Mouse (Mus musculus): ENCODE data around the gene Acox3. TPM values are rescaled to one million over a fixed set of nuclear protein-coding genes. Genes with fewer than 3 reads are reported as not detected.

Acox3 gene
- polyA plus RNA-seq, 1 experiment from 2014 or later = 12.7 TPM

GRCm38 (mm10) chr5:35601526-35601925 is 18.7 kb downstream of the Acox3 start:
- H3K9me3 ChIP-seq (replicated peaks) = no peaks in the 10 kb centered on the region
- H3K4me3 ChIP-seq (replicated peaks) = no peak overlapping the region
- H3K9ac ChIP-seq (replicated peaks) = no peak overlapping the region
- ATAC-seq (ENCODE audit: low FRiP score) = no peak
- H3K4me2 ChIP-seq = no peak overlapping the region
- WGBS = 89% methylated on average over 8 of the region's 8 CpGs
- no peaks in the 10 kb centered on the region for H3K4me1 ChIP-seq
- H3K27ac ChIP-seq (replicated peaks) = no peak overlapping the region
- no peaks in the 10 kb centered on the region for H3K27me3 ChIP-seq (replicated peaks)
- peaks cover 74% of the 10 kb centered on the region for H3K36me3 ChIP-seq

DNA sequence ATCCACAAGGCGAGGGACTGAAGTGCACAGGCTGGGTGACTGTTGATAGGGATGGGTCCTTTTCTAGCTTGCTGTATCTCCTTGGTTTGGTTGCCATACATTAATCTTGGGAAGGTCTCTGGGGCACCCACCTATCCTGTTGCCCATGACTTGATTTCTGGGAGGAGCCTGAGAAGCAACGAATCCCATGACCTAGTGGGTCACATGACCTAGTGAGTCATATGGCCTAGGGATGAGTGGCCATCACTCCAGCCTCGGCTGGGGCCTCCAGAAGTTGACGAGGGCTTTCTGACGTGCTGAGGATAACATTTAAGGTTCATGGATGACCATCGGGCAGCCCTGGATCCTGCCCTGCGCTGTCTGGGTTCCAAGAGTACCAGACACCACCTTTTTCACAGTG is 22.5 kb downstream of the Acox3 start:
- no peak for ATAC-seq (ENCODE audit: low FRiP score)
- no peak overlapping the region for H3K27ac ChIP-seq (replicated peaks)
- H3K4me2 ChIP-seq = no peak overlapping the region
- peaks cover 23% of the 10 kb centered on the region for H3K4me1 ChIP-seq
- H3K9ac ChIP-seq (replicated peaks) = no peak overlapping the region
- H3K4me3 ChIP-seq (replicated peaks) = no peak overlapping the region
- H3K36me3 ChIP-seq = peaks cover 50% of the 10 kb centered on the region
- H3K27me3 ChIP-seq (replicated peaks) = no peaks in the 10 kb centered on the region
- no peaks in the 10 kb centered on the region for H3K9me3 ChIP-seq (replicated peaks)
- WGBS = 86% methylated on average over 7 of the region's 7 CpGs

GRCm38 (mm10) chr5:35606800-35607199 is 24.0 kb downstream of the Acox3 start:
- H3K9ac ChIP-seq (replicated peaks) = no peak overlapping the region
- peaks cover 23% of the 10 kb centered on the region for H3K4me1 ChIP-seq
- ATAC-seq (ENCODE audit: low FRiP score) = no peak
- WGBS = 91% methylated on average over 7 of the region's 7 CpGs
- H3K36me3 ChIP-seq = peaks cover 38% of the 10 kb centered on the region
- no peak overlapping the region for H3K27ac ChIP-seq (replicated peaks)
- H3K9me3 ChIP-seq (replicated peaks) = no peaks in the 10 kb centered on the region
- no peaks in the 10 kb centered on the region for H3K27me3 ChIP-seq (replicated peaks)
- H3K4me2 ChIP-seq = no peak overlapping the region
- no peak overlapping the region for H3K4me3 ChIP-seq (replicated peaks)

GRCm38 (mm10) chr5:35607784-35608183 is 24.9 kb downstream of the Acox3 start:
- peaks cover 23% of the 10 kb centered on the region for H3K4me1 ChIP-seq
- H3K9ac ChIP-seq (replicated peaks) = no peak overlapping the region
- H3K27ac ChIP-seq (replicated peaks) = no peak overlapping the region
- H3K9me3 ChIP-seq (replicated peaks) = no peaks in the 10 kb centered on the region
- H3K4me2 ChIP-seq = no peak overlapping the region
- peaks cover 33% of the 10 kb centered on the region for H3K36me3 ChIP-seq
- no peak overlapping the region for H3K4me3 ChIP-seq (replicated peaks)
- H3K27me3 ChIP-seq (replicated peaks) = no peaks in the 10 kb centered on the region
- ATAC-seq (ENCODE audit: low FRiP score) = no peak
- 83% methylated on average over 7 of the region's 7 CpGs for WGBS

- Histone ChIP-seq H3K9me3 (replicated peaks) (no peaks in the 10 kb centered on the region), H3K27ac (replicated peaks) (0 out of 2 replicates have a peak overlapping the region, but pooled peaks have one; percentile 23), H3K4me1 (peaks cover 23% of the 10 kb centered on the region), H3K4me3 (replicated peaks) (no peak overlapping the region), H3K36me3 (peaks cover 31% of the 10 kb centered on the region; the same call in 1 of the 2 replicates), H3K9ac (replicated peaks) (no peak overlapping the region; the same call in 1 of the 2 replicates), H3K27me3 (replicated peaks) (no peaks in the 10 kb centered on the region), H3K4me2 (no peak overlapping the region)
- ATAC-seq (ENCODE audit: low FRiP score) = no peak
- WGBS = 90% methylated on average over 5 of the region's 5 CpGs
Observed at GRCm38 (mm10) chr5:35608559-35608958, 25.7 kb downstream of the Acox3 start.

- Histone ChIP-seq H3K4me2 (no peak overlapping the region), H3K36me3 (peaks cover 28% of the 10 kb centered on the region; the same call in 1 of the 2 replicates), H3K9ac (replicated peaks) (no peak overlapping the region), H3K4me1 (peaks cover 23% of the 10 kb centered on the region), H3K27ac (replicated peaks) (no peak overlapping the region), H3K4me3 (replicated peaks) (no peak overlapping the region), H3K9me3 (replicated peaks) (no peaks in the 10 kb centered on the region), H3K27me3 (replicated peaks) (no peaks in the 10 kb centered on the region)
- 8% methylated on average over 12 of the region's 12 CpGs for WGBS
- ATAC-seq (ENCODE audit: low FRiP score) = peak; percentile 64; the same call in 1 of the 2 replicates
Observed at GRCm38 (mm10) chr5:35609381-35609780, 26.5 kb downstream of the Acox3 start.

DNA sequence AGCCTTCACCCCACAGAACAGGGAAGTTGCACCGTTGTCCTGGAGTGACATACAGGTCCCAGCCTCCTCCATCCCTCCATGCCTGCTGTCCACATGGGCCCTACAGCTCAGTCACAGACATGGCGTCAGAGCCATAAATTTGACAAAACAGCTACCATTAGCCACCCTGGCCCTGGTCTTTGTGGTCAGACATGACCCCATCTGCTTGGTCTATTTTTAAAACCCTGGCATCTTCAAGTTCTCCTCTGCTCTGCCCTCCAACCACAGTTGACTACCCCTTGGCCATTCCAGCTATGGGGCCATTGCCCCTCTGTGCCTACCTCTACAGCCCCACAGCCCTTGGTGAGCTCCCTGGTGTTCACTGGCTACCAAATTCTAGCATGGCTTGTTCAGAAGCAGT is 27.1 kb downstream of the Acox3 start:
- Histone ChIP-seq H3K9me3 (replicated peaks) (no peaks in the 10 kb centered on the region), H3K4me1 (peaks cover 23% of the 10 kb centered on the region), H3K27ac (replicated peaks) (no peak overlapping the region), H3K27me3 (replicated peaks) (no peaks in the 10 kb centered on the region), H3K4me2 (no peak overlapping the region), H3K9ac (replicated peaks) (no peak overlapping the region), H3K36me3 (peaks cover 24% of the 10 kb centered on the region; the same call in 1 of the 2 replicates), H3K4me3 (replicated peaks) (no peak overlapping the region)
- no peak for ATAC-seq (ENCODE audit: low FRiP score)
- 55% methylated on average over 2 of the region's 2 CpGs for WGBS

GRCm38 (mm10) chr5:35610381-35610780 is 27.5 kb downstream of the Acox3 start:
- no peak overlapping the region for H3K9ac ChIP-seq (replicated peaks)
- no peak overlapping the region for H3K4me3 ChIP-seq (replicated peaks)
- H3K4me2 ChIP-seq = no peak overlapping the region
- WGBS = 97% methylated on average over 7 of the region's 7 CpGs
- H3K36me3 ChIP-seq = peaks cover 20% of the 10 kb centered on the region; the same call in 1 of the 2 replicates
- no peak for ATAC-seq (ENCODE audit: low FRiP score)
- H3K27ac ChIP-seq (replicated peaks) = no peak overlapping the region
- no peaks in the 10 kb centered on the region for H3K27me3 ChIP-seq (replicated peaks)
- peaks cover 23% of the 10 kb centered on the region for H3K4me1 ChIP-seq
- H3K9me3 ChIP-seq (replicated peaks) = no peaks in the 10 kb centered on the region

GRCm38 (mm10) chr5:35611170-35611569 is 28.3 kb downstream of the Acox3 start:
- Histone ChIP-seq H3K9me3 (replicated peaks) (no peaks in the 10 kb centered on the region), H3K36me3 (peaks cover 14% of the 10 kb centered on the region; the same call in 1 of the 2 replicates), H3K27me3 (replicated peaks) (no peaks in the 10 kb centered on the region), H3K4me2 (no peak overlapping the region), H3K27ac (replicated peaks) (no peak overlapping the region), H3K9ac (replicated peaks) (no peak overlapping the region), H3K4me3 (replicated peaks) (no peak overlapping the region), H3K4me1 (peaks cover 23% of the 10 kb centered on the region)
- 82% methylated on average over 9 of the region's 9 CpGs for WGBS
- no peak for ATAC-seq (ENCODE audit: low FRiP score)

- Histone ChIP-seq H3K9me3 (replicated peaks) (no peaks in the 10 kb centered on the region), H3K36me3 (peaks cover 14% of the 10 kb centered on the region; the same call in 1 of the 2 replicates)
- no peak for ATAC-seq (ENCODE audit: low FRiP score)
Observed at GRCm38 (mm10) chr5:35611900-35612299, 29.1 kb downstream of the Acox3 start.

DNA sequence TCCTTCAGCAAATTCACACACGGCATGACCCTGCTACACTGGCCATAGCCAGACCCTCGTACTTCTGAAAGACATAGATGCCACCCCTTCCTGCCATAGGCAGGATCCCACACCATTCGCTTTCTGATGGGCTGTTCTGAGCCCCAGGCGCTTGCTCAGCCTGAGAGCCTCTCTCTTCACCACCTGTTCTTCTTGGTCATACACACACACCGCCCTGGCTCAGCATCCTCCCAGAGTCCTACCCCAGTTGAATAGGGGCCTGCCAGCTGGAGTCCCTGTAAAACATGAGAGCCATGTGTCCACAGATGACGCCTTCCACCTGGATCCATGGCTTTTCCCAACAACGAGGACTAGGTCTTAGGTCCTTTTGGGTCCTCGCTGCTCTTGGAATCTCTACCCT is 29.9 kb downstream of the Acox3 start:
- H3K4me2 ChIP-seq = no peak overlapping the region
- H3K4me3 ChIP-seq (replicated peaks) = no peak overlapping the region
- H3K9ac ChIP-seq (replicated peaks) = no peak overlapping the region
- WGBS = 90% methylated on average over 8 of the region's 8 CpGs
- no peaks in the 10 kb centered on the region for H3K9me3 ChIP-seq (replicated peaks)
- no peak for ATAC-seq (ENCODE audit: low FRiP score)
- no peaks in the 10 kb centered on the region for H3K27me3 ChIP-seq (replicated peaks)
- H3K27ac ChIP-seq (replicated peaks) = no peak overlapping the region
- H3K36me3 ChIP-seq = peaks cover 14% of the 10 kb centered on the region; the same call in 1 of the 2 replicates
- peaks cover 25% of the 10 kb centered on the region for H3K4me1 ChIP-seq

More at GRCm38 (mm10) chr5:35611900-35612299, 29.1 kb downstream of the Acox3 start:
- Histone ChIP-seq H3K4me2 (no peak overlapping the region), H3K4me1 (peaks cover 23% of the 10 kb centered on the region), H3K27me3 (replicated peaks) (no peaks in the 10 kb centered on the region), H3K4me3 (replicated peaks) (no peak overlapping the region), H3K9ac (replicated peaks) (no peak overlapping the region), H3K27ac (replicated peaks) (no peak overlapping the region)
- WGBS = 72% methylated on average over 11 of the region's 11 CpGs

DNA sequence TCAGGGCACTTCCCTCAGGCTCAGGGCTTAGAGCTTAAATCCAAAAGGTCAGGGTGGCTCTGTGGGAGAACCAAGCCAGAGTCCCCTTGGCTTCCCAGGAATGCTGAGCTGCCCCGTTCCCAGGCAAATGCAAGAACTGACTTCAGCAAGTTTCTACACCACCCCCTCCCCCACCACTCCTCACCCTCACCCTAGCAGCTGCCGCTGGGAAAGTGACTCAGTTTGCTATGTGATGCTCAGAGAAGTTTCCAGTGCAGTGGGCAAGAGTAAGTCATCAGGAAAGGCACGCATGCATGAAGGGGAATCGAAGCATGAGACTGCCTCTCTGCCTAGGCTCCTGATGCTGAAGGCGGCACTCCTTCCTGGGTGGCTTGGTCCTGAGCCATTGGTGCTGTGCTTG is 34.1 kb downstream of the Acox3 start:
- H3K9me3 ChIP-seq (replicated peaks) = no peaks in the 10 kb centered on the region
- ATAC-seq (ENCODE audit: low FRiP score) = no peak
- H3K27me3 ChIP-seq (replicated peaks) = no peaks in the 10 kb centered on the region
- peaks cover 11% of the 10 kb centered on the region; the same call in 1 of the 2 replicates for H3K36me3 ChIP-seq
- no peak overlapping the region for H3K27ac ChIP-seq (replicated peaks)
- no peak overlapping the region for H3K4me3 ChIP-seq (replicated peaks)
- 51% methylated on average over 5 of the region's 5 CpGs for WGBS
- H3K4me1 ChIP-seq = peaks cover 10% of the 10 kb centered on the region; the same call in 1 of the 2 replicates
- no peak overlapping the region for H3K4me2 ChIP-seq
- H3K9ac ChIP-seq (replicated peaks) = 0 out of 2 replicates have a peak overlapping the region, but pooled peaks have one; percentile 7
